ENCODE assay signal across 8 mouse cellular contexts in the genomic region with DNA sequence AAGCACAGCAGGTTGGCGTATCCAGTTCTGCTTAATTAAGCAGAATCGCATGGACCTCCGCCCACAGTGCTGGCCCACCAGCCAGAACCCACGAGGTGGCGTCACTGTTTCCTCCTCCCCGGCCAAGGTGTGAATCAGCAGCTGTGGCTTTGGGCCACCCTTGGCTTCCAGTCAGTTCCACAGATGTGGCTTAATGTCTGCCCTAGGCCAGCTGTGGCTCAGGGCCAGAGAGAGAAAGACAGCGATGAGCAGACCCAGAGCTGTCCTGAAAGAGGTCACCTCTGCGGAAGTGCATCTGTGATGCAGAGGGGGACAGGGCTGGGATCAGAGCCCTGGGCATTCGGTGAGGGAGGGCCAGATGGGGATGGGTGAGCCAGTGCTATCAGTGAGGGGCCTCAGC. TPM values are rescaled to one million over a fixed set of nuclear protein-coding genes. Genes with fewer than 3 reads are reported as not detected.
DNase-seq lines count a peak whose midpoint lies in the region; ATAC-seq lines count a peak whose summit lies in the region.

No protein-coding gene starts in this region.

- DNase-seq in kidney, postnatal 14 days = peak; percentile 19
- no peak for DNase-seq in kidney, adult 11 months
- DNase-seq in adrenal gland, postnatal 25 days = peak; percentile 44
- peak; percentile 77 to 81 for DNase-seq in lung, postnatal 4 days
- DNase-seq in liver = no peak
- DNase-seq in right cerebral cortex, postnatal 25 days = no peak

- ATAC-seq in heart, embryonic 15.5 days (replicated peaks; ENCODE audit: insufficient number of reproducible peaks, insufficient read depth, low FRiP score, low read depth) = 0 out of 2 replicates have a peak, but pooled peaks have one; percentile 16
- ATAC-seq in liver, embryonic 12.5 days = no peak

- 0 out of 2 replicates have a peak overlapping the region, but pooled peaks have one; percentile 5 for H3K27ac ChIP-seq in heart, embryonic 15.5 days
- H3K27ac ChIP-seq in liver, embryonic 12.5 days = no peak overlapping the region

- H3K4me1 ChIP-seq in heart, embryonic 15.5 days (replicated peaks) = peaks cover 45% of the 10 kb centered on the region
- H3K4me1 ChIP-seq in liver, embryonic 12.5 days = peaks cover 9% of the 10 kb centered on the region; the same call in 1 of the 2 replicates

- 43% methylated on average over 9 of the region's 9 CpGs for WGBS in heart, embryonic 15.5 days
- 38% methylated on average over 9 of the region's 9 CpGs for WGBS in liver, embryonic 12.5 days (ENCODE audit: insufficient replicate concordance)

- H3K4me2 ChIP-seq in heart, embryonic 15.5 days = no peak overlapping the region
- no peak overlapping the region for H3K4me2 ChIP-seq in liver, embryonic 12.5 days

- no peaks in the 10 kb centered on the region for H3K9me3 ChIP-seq in heart, embryonic 15.5 days (replicated peaks)
- no peaks in the 10 kb centered on the region for H3K9me3 ChIP-seq in liver, embryonic 12.5 days (replicated peaks)

- H3K9ac ChIP-seq in heart, embryonic 15.5 days = no peak overlapping the region
- H3K9ac ChIP-seq in liver, embryonic 12.5 days = no peak overlapping the region

- H3K27me3 ChIP-seq in heart, embryonic 15.5 days = no peaks in the 10 kb centered on the region
- no peaks in the 10 kb centered on the region for H3K27me3 ChIP-seq in liver, embryonic 12.5 days (replicated peaks)

- no peaks in the 10 kb centered on the region for H3K36me3 ChIP-seq in heart, embryonic 15.5 days
- H3K36me3 ChIP-seq in liver, embryonic 12.5 days = no peaks in the 10 kb centered on the region

- no peak overlapping the region for H3K4me3 ChIP-seq in heart, embryonic 15.5 days
- no peak overlapping the region for H3K4me3 ChIP-seq in liver, embryonic 12.5 days

RNA-seq across cellular contexts. Expression of a gene that starts 10.1 kb away (rescaled TPM):
- 4.6 and 5.1 TPM in 2 replicates for total RNA-seq in adrenal gland, postnatal 25 days (2021)
- 9.3 and 15.5 TPM in 2 replicates for polyA plus RNA-seq in heart, embryonic 15.5 days (2015; fragmentation: Nextera tagmentation; extraction: Ambion mirVana)
- 2.6 and 3.1 TPM in 2 replicates for polyA plus RNA-seq in liver, embryonic 12.5 days (2016; fragmentation: Nextera tagmentation; extraction: Ambion mirVana)

RNA-seq across cellular contexts. Expression of a gene that starts 57.8 kb away (rescaled TPM):
- not detected in 2 replicates for total RNA-seq in adrenal gland, postnatal 25 days (2021)
- 3.2 TPM in 2 replicates for polyA plus RNA-seq in heart, embryonic 15.5 days (2015; fragmentation: Nextera tagmentation; extraction: Ambion mirVana)
- polyA plus RNA-seq in liver, embryonic 12.5 days (2016; fragmentation: Nextera tagmentation; extraction: Ambion mirVana) = 4.2 and 5.2 TPM in 2 replicates

Comparison
In these comparisons a context has a peak if more than half of its experiments do, and no peak if none do; other contexts are left out.
1. DNase-seq: peak in kidney, postnatal 14 days (single experiment), adrenal gland, postnatal 25 days (single experiment) and lung, postnatal 4 days (2 of 2); none in kidney, adult 11 months (single experiment), liver (single experiment) and right cerebral cortex, postnatal 25 days (single experiment).